Mouse (Mus musculus): Measurements from ENCODE around the gene Aldh3b1.

DNA sequence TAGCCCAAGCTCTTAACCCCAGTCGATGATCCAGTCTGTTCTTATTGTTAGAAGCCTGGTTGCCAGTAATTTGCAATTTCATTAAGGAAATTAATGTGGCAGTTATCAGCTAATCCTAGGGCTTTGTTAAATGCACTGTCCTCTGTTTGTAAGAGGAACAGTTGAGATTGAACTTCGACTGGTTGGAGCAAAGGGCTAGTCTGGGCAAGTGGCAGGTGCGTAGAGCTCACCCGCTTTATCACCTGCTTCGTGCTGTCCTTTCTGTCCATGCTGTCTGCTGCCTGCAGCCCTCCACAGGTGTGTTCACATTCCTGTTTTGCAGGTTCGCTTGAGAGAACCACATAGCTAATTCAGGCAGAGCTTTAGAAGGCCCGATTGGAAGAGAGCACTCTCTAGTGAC, 54.6 kb downstream of the Aldh3b1 start:
- TF ChIP-seq CTCF (IDR thresholded peaks at IDR 0.05; ENCODE audit: low read depth): no peak
- TF ChIP-seq EP300 (optimal IDR thresholded peaks at IDR 0.05): no peak
